Mouse (Mus musculus): ENCODE data around the gene Cfhr2. TPM values are rescaled to one million over a fixed set of nuclear protein-coding genes. Genes with fewer than 3 reads are reported as not detected.

Gene Cfhr2
- not detected for polyA plus RNA-seq (2015; fragmentation: Illumina TruSeq; extraction: RNeasy Lipid Tissue Mini Kit (QIAGEN cat#74804); ENCODE audit: low read depth, low replicate concordance)

GRCm38 (mm10) chr1:139858548-139858947 is at the start of gene Cfhr2:
Cfhr2 (minus strand) TSS chr1:139858702.

GRCm38 (mm10) chr1:139781143-139781542 is 77.4 kb downstream of the Cfhr2 start, which contains the start of gene Gm4788:
Gm4788 (minus strand) TSS chr1:139781243.

Other genes with a start within 250 kb of the Cfhr2 start
- not detected for gene Gm4788, start 77.5 kb downstream of the Cfhr2 start, polyA plus RNA-seq (2015; fragmentation: Illumina TruSeq; extraction: RNeasy Lipid Tissue Mini Kit (QIAGEN cat#74804); ENCODE audit: low read depth, low replicate concordance)

Data from brain, adult 10 weeks (tissue).